Mouse (Mus musculus): ENCODE measurements around the gene Cartpt. TPM values are rescaled to one million over a fixed set of nuclear protein-coding genes. Genes with fewer than 3 reads are reported as not detected.
"Not testable (repeated sequence)": the region's sequence is repeated elsewhere in the genome, so short reads cannot be mapped to it uniquely, and the experiment has no call there.

Gene Cartpt
- 10 to 100 TPM; 14.0 to 20.0 TPM for total RNA-seq (2021)
- long read RNA-seq, experiment 1, transcript Cartpt-201 (3 exons, 827 nt): major isoform, 13 of 28 reads
- long read RNA-seq, experiment 1, transcript Cartpt-202 (3 exons, 1,238 nt): minor isoform, 11 of 28 reads
- long read RNA-seq, experiment 1, partial matches to known transcripts: 2 of 28 reads
- long read RNA-seq, experiment 1, other reads (novel, unspliced or antisense): 2 of 28 reads
- long read RNA-seq, experiment 2, transcript Cartpt-202 (3 exons, 1,238 nt): major isoform, 17 of 25 reads
- long read RNA-seq, experiment 2, transcript Cartpt-201 (3 exons, 827 nt): minor isoform, 7 of 25 reads
- long read RNA-seq, experiment 2, partial matches to known transcripts: 1 of 25 reads
- long read RNA-seq, experiment 2, other reads (novel, unspliced or antisense): 0 of 25 reads

DNA sequence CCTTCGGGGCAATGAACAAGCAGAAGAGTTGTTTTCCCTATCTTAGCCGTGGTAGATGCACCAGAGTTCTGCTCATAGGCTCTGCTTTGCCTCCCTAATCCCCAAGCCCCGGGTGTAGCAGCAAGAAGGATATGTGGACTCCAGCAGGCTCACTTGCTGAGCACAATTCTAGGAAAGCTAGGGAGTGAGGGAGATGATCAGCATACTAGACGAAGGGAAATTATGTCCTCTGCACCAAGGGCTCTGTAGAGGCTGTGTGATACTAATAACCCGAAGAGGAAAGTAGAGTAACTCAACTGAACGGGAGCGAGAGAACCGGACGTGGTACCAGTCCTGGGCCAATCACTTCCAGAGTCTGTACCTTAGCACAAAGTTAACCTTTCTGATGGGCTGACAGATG is at the start of gene Cartpt:
Cartpt (minus strand) TSS at position 127 of the 400 bp plus-strand sequence.
- no peak for DNase-seq (ENCODE audit: low spot score in 2 of 2)

DNA sequence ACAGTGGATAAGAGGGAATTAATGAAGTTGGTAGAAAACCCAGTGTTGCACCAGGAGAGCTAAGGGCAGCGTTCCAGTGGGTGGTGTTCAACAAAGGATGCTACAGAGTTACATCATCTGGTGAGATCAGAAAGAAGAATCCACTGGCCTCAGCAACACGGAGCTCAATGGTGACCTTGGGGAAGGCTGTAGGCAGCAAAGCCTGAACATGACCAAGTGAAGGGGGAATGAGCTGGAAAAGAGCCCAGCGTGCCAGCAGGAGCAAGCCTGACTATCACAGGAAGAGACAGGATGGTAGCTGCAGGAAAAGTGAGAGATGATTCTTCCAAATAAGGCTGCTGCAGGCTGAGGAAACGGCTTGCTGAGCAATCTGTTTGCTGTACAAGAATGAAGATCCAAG is 46.5 kb upstream of the Cartpt start:
- DNase-seq (ENCODE audit: low spot score in 2 of 2): no peak

DNA sequence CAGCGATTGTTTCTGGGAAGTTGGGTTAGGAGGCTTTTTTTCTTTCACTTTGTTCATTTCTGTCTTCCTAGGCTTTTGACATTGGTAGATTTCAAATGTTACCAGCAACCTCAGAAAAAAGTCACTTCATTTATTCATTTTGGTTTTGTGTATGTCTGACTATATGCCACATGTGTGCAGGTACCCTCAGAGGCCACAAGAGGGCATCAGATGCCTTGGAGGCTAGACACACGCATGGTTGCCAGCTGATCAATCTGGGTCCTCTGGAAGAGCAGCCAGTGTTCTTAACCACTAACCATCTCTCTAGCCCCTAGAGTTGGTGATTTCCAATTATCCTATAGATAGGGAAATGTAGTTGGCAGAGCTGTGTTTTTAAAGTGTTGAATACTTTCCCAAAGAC is 42.6 kb upstream of the Cartpt start:
- no peak for DNase-seq (ENCODE audit: low spot score in 2 of 2)

DNA sequence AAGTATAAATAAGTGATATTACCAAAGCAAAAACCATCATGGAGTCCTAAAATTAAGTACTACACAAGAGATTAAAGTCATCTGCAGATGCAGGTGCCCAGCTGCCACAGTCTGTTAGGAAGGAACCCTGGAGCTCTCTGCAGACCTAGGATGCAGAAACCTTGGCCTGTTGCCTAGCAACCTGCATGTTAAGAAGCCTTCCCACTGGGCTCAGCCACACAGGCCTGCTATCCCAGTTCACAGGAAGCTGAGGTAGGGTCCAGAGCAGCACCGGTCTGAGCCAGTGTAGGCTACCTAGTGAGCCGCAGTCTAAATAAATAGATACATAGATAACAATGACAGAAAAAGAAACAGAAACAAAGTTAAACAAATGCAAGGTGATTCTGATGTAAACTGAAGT is 39.7 kb upstream of the Cartpt start:
- peak in 1 of 2 experiments; percentile 23 for DNase-seq (ENCODE audit: low spot score in 2 of 2)

DNA sequence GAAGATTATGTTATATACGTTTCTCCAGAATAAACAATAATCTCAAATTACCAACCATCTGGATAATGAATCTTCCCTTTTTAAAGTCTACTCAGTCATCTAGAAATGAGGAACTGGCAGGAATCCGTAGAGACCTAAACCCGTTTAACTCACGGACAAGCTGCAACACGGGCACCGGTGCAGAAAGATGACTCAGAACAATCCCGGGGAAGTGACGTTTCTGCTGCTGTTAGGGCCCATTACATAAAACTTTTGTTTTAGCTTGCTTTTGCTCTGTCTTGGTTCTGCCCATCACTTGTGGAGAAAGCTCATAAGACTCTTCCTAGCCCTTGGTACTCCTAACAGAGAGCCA is 38.4 kb upstream of the Cartpt start:
- no peak for DNase-seq (ENCODE audit: low spot score in 2 of 2)

DNA sequence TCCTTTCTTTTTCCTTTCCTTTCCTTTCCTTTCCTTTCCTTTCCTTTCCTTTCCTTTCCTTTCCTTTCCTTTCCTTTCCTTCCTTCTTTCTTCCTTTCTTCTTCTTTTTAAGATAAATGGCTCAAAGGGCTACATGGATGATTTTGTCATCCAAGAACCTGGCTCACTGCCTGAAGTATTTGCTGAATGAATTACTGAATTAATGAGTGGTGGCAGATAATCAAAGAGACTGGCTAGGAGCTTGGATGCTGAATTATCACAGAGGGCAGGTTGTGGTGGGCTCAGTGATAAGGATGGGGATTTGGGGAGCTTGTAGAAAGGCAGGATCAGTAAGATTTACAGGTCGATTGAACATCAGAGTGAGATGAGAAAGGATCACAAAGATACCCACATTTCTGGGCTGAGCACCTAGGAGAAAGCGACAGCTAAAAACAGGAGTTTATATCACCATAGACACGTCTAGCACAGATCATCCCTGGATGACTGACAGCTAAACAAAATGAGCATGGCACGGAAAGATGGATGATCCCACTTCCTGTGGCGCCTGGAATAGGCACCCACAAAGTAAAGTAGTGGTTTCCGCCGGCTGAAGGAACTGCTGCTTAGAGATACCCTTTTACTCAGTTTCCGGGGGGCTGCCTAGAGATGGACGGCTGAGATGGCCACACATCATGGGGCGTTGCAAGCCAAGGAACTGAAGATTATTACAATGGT is 37.9 kb upstream of the Cartpt start:
- no peak for DNase-seq (ENCODE audit: low spot score in 2 of 2)

DNA sequence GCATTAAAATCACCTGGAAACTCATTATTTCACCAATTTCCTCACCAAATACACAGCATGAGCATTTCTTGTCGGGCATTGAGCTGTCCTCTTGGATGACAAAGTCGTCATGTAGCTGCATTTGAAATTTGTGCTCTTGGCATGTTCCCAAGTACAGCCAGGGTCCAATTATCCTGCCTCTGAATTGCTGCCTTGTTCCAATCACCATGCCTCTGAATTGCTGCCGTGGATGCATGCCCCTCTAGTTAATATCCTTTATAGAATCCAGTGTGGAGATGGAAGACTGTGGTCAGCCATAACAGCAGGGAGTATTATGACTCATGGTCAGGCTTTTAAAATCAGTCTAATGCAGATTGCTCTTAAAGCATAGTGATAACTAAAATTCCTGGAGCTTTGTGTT is 36.9 kb upstream of the Cartpt start:
- DNase-seq (ENCODE audit: low spot score in 2 of 2): no peak

DNA sequence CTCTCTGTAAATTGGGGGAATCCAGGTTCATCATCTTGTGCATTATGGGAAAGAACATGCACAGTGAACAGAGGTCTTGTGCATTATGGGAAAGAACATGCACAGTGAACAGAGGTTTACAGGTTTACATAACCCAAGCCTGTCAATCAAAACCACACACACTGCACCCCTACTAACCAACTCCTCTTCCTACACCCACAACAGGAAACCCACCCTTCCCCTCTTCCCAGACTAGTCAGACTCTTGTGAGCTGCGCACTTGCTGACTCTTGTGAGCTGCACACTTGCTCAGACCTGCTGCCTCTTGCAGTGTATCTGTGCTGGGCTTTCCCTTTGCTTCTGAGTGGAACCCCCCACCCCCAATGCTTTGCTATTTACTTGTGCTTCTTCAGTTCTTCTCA is 31.5 kb upstream of the Cartpt start:
- no peak for DNase-seq (ENCODE audit: low spot score in 2 of 2)

DNA sequence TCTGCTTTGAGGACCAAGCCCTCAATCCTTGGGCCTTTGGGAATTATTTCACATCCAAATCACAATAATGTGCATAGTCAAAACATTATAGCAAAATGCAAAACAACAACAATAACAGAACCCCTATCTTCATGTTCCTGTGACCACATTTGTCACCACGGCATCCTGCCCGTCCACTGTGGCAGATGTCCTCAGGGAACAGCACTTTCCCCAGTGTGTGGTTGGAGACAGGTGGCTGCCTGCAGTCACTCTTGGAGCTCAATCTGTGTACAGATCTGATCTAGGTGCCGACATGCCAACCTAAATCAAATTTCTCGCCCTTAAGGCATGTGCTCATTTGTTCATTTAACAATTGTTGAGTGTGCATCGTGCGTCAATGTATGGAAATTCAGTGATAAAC is 30.6 kb upstream of the Cartpt start:
- DNase-seq (ENCODE audit: low spot score in 2 of 2): no peak

DNA sequence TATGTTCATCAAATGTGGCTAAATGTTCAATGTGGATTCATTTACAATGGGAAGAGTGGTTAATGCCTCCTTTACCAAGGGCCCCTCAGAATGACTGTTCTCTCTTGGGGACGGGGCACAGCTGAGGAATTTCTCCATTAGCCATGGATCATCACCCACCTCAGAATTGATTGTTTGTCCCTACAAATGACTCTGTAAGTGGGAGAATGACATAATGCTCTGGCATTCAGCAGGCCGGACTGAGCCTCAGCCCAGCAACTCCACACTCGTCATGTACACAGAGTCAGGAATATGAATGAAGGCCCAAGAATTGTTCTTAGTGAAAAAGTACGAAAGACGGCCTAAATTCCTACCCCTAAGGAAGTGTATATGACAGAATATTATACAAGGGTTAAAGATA is 25.4 kb upstream of the Cartpt start:
- no peak for DNase-seq (ENCODE audit: low spot score in 2 of 2)

DNA sequence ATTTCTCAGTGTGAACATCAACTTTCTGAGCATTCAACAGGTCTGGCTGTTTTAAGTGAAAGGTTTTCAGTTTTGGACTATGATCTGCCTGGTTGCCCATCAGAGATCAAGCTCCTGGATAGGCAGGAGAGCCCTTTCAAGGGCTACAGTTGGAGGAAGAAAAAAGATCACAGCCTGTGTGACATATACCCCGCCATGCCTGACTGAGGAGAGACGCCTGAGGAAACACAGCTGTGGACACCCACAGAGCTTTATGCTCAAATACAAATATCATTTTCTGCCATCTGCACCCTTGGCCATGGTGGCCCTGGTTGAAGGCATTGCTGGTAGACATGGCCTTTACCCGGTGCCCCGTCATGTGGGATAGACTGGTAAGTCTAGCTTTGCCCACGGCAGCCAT is 14.7 kb upstream of the Cartpt start:
- DNase-seq (ENCODE audit: low spot score in 2 of 2): no peak

DNA sequence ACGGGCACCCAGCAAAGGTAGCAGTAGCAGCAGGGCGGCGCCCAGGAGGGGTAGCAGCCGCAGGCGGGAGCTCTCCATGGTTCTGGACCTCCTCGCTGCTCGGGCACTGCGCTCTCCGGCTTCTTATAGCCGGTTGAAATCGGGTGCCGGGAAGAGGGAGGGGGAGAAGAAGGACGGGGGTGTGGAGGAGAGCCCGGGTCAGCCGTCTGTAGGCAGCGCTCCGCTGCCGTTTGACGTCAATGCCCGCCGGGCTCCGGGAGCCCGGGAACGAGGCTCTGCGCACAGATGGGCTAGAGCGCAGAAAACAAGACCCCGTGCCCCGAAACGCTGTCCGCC is 366 bp downstream of the Cartpt start:
- DNase-seq (ENCODE audit: low spot score in 2 of 2): peak in 1 of 2 experiments; percentile 7

DNA sequence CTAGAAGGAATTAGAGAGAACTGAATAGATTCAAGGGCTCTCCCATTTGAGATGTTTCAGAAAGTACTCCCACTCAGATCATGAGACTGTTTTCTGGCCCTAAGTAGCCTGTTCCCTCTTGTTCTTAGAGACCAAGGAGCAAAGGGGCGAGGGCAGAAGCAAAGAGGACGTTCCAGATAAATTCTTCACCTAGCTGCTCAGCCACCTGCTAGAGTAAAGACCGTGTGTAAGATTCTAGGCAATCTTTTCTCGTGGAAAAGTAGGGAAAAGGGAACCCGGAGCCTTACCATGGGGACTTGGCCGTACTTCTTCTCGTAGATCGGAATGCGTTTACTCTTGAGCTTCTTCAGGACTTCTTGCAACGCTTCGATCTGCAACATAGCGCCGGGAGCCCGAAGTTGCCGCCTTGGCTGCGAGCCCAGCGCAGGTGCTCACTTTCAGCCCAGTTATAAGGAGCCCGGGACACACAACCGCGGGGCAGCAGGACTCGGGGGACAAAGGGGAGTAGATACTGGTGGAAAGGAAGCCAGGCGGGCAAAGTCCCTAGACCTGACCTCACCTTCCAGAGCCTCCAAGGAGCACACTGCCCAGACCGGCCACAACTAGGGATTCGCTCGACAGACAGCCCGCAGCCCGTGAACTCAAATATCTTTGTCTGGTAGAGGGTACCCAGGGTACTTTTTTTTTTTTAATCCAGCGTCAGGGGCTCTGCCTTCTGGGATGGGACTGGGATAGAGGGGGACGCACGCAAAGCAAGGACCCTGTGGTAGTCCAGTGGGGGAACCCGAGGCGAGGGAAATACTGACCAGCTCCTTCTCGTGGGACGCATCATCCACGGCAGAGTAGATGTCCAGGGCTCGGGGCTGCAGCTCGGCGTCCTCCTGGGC is 978 bp downstream of the Cartpt start:
- DNase-seq (ENCODE audit: low spot score in 2 of 2): peak in 1 of 2 experiments; percentile 4

DNA sequence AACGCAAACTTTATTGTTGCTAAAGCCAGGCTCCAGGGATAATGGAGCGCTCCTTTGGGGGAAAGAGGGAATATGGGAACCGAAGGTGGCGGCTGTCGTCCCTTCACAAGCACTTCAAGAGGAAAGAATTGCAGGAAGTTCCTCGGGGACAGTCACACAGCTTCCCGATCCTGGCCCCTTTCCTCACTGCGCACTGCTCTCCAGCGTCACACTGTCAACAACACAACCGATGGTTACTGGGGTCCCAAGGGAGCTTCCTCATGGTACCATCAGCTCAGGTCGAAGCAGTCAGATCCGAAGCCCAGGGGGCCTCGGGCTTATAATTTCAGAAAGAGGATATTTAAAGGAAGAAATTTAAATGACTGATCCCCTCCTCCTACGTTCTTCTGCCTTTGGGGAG is 2.1 kb downstream of the Cartpt start:
- DNase-seq (ENCODE audit: low spot score in 2 of 2): no peak

DNA sequence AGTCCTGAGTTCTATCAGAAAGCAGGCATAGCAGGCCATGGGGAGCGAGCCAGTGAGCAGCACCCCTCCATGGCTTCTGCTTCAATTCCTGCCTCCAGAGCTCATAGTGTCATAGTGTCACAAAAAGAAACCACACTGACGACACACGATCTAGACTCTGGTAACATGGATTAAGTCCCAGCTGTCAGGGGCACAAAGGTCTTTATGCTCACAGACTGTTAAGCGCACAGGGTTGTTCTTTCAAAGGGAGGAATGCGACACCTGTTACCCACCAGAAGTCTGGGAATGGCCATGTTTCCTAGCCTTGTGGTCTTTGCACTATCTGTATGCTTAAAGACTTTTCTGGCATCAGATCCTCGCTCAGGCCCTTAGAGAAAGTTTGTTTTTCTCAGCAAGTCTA is 15.3 kb downstream of the Cartpt start:
- DNase-seq (ENCODE audit: low spot score in 2 of 2): no peak

DNA sequence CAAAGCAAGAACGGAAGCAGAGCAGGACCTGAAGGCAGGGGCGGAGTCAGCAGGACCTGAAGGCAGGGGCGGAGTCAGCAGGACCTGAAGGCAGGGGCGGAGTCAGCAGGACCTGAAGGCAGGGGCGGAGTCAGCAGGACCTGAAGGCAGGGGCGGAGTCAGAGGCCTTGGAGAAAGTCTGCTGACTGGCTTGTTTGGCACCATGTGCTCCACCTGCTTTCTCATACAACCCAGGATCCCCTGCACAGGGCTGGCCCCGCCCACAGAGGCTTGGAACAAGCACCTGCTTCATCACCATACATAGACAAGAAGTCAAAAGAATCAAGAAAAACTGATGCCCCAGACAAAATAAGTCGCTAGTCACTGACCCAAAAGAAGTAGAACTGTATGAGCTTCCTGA is 19.1 kb downstream of the Cartpt start:
- not testable (repeated sequence) for DNase-seq (ENCODE audit: low spot score in 2 of 2)

DNA sequence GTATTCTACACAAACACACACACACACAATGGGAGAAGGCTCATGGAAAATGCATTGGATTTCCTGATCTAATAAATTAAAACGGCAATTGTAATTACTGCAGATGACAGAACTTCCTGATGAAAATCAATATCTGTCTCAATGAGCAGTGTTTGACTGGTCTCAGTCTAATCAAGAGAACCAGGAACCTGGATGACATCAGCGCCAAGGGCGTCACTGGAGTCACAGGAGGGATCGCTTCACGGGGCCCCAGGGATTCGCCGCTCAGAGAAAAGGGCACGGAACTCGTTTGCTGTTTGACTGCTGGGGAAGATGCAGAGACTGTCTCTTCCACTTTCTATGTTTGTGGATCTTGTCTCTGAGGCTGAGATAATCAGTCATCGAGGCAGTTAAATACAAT is 21.2 kb downstream of the Cartpt start:
- DNase-seq (ENCODE audit: low spot score in 2 of 2): no peak

DNA sequence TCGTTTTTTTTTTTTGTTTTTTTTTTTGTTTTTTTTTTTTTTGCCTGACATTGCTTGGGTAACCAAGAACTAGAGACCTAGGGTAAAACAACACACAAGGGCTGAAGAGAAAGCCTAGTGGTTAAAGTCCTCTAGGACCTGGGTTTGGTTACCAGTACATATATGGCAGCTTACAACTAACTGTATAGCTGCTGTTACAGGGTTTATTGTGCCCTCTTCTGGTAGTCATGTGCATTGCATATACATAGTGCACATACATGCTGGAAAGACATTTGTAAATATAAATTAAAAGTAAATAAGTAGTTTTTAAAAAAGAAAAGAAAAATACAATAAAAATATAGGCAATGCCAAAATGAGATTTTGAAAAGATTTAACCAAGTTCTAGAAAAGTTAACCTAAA is 28.8 kb downstream of the Cartpt start:
- DNase-seq (ENCODE audit: low spot score in 2 of 2): no peak

DNA sequence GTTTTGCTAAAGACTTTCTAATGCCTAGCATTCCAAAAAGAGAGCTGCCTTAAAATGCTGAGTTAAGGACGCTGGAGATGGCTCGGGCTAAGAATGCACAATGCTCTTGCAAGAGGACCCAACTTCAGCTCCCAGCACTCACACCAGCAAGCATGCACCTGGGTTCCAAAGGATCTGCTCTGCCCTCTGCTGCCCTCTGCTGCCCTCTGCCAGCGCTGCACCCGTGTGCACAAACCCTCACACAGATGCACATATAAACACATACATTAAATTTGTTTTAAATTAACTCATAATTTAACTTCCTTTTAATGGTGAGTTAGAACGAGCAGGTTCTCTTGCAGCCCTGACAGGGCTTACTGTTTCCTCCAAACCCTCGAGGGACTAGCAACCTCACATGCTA is 32.5 kb downstream of the Cartpt start:
- DNase-seq (ENCODE audit: low spot score in 2 of 2): no peak

DNA sequence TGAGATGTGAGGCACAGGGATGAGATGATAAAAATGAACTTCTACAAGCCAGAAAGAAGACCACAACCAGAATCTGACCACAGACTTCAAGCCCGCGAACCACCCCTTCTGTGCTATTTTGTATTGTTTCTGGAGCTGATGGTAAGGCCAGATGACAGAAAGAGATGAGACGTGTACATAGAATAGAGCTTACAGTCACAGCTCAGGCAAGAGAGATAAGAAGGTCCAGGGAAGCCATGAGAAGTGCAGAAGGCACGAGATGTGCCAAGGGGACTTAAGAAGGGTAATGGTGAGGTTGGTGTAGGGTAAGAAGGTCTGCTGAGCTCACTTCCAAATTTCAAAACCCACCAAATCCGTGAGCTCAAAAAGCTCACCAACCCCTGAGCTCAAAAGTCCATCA is 36.6 kb downstream of the Cartpt start:
- DNase-seq (ENCODE audit: low spot score in 2 of 2): no peak

DNA sequence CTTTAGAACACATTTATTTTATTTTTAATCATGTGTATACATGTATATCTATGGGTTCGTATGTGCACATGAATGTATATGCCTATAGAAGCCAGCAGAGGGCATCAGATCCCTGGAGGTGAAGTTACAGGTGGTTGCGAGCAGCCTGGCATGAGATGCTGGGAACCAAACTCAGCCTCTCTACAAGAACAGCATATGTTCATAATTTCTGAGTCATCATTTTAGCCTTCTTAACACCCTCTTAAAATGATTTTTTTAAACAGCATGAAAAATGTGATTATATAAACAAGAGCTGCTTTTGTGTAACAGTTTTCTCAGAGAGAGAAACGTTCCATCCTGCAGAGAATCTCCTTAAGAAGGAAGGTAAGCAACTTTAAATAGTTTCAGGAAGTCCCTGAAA is 40.2 kb downstream of the Cartpt start:
- DNase-seq (ENCODE audit: low spot score in 2 of 2): no peak

DNA sequence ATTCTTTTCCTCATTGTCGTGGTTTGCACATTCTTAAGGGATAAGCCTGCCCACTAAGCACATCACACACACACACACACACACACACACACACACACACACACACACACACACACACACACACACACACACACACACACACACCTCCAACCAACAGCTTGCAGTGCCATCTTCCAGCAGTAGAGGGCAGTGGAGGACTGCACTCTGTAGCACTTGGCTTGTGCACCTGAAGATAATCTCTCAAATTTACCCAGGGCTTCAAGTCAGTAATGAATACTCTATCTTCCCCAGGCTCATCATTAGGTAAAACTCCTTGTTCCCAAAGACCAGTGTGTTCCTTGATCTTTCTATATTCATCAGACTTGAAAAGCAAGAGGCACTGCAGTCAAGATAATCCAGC is 41.8 kb downstream of the Cartpt start:
- peak; percentile 58 to 62 for DNase-seq (ENCODE audit: low spot score in 2 of 2)
